Mouse (Mus musculus) brain, embryonic 14.5 days (tissue): ENCODE results near the gene Gm6217.

ENCODE experiments used
- CTCF ChIP-seq: fragments of 200-500 bp; IDR thresholded peaks from 2 replicates; pipeline ENCODE4 v1.5.1; 2012; ENCODE audit warnings: inconsistent platforms, mild to moderate bottlenecking, moderate library complexity, borderline replicate concordance; ENCODE audit not compliant: insufficient read depth, insufficient read length; ENCODE audit errors: extremely low read depth
- POLR2A ChIP-seq: fragments of 200-500 bp; IDR thresholded peaks from 2 replicates; pipeline ENCODE4 v1.6.1; 2012; ENCODE audit warnings: mild to moderate bottlenecking, inconsistent platforms, borderline replicate concordance; ENCODE audit not compliant: poor library complexity, insufficient read depth, insufficient read length, severe bottlenecking; ENCODE audit errors: extremely low read depth

DNA sequence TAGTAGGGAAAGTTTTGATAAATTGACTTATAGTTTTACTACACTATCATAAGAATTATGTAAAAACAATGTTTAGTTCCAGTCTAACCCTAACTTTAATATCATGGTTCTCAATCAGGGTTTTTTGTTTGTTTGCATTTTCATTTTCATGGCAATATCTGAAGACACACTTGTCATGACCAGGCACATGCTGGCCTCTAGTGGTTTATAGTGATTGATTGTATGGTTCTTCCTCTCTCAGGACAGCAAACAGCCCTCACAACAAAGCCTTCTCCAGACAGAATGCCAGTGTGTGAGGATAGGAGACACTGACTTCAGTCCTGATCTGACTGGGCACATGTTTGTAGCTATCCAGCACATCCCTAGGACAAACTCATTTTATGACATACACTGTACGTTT lies 42.0 kb upstream of the Gm6217 start:
- TF ChIP-seq CTCF (no peak), POLR2A (no peak)
